Mouse (Mus musculus) gastrocnemius, adult 8-10 months (tissue): Measurements from ENCODE around the gene Mbd3l1. TPM values are rescaled to one million over a fixed set of nuclear protein-coding genes. Genes with fewer than 3 reads are reported as not detected.

Experiments
- DNase-seq, 2 experiments: peaks; one replicate each; pipeline ENCODE4 v3.0.0; 2022; ENCODE audit warnings: low spot score in 2 of 2
- microRNA-seq: library from miRNA; unstranded; fragments of <30 nt; microRNA quantifications from one replicate; pipeline ENCODE4 v1.2.0, GENCODE M21; 2022
- total RNA-seq, 4 experiments: library from RNA; stranded (reverse); gene quantifications; 2 replicates each; pipeline ENCODE4 v1.2.4; 2022

The Mbd3l1 gene
- not detected for total RNA-seq

- DNase-seq = no peak
Observed at GRCm38 (mm10) chr9:18478168-18478567, at the start of gene Mbd3l1, which contains the start of gene Zfp558. Mbd3l1 (plus strand) TSS chr9:18478359. Zfp558 (minus strand) TSS chr9:18478268.

DNA sequence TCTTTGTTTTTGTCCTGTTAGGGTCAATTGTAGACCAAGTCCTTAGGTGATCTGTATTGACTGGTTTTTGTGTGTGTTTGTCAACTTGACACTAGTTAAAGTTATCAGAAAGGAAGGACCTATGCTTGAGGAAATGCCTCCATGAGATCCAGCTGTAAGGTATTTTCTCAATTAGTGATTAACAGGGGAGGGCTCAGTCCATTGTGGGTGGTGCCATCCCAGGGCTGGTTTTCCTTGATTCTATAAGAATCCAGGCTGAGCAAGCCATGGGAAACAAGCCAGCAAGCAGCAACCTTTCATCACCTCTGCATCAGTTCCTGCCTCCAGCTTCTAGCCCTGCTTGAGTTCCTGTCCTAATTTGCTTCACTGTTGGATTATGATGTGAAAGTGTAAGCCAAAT lies 47.8 kb upstream of the Mbd3l1 start, which contains the start of gene Mbd3l2:
Mbd3l2 (plus strand) TSS at position 301 of the 400 bp plus-strand sequence.
- DNase-seq = no peak

DNA sequence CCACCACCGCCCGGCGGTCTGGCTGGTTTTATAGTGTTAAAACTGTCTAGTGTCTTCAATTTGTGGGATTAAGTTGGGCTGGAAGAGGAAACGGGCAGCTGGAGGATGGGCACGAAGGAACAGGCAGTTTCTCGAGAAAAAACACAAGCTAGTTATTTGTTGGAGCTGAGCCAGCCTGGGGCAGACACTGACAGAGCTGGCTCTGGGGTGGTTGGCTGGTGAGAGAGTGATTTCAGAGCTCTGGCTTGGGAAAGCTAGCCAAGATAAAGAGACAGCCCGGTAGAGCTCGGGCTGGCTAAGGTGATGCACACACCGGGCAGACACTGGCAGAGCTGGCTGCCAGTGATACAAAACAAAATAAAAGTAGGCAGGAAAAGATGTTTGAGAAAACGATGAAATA lies 46.5 kb upstream of the Mbd3l1 start:
- DNase-seq = no peak

GRCm38 (mm10) chr9:18456520-18456919 lies 21.6 kb upstream of the Mbd3l1 start:
- DNase-seq = no peak

DNA sequence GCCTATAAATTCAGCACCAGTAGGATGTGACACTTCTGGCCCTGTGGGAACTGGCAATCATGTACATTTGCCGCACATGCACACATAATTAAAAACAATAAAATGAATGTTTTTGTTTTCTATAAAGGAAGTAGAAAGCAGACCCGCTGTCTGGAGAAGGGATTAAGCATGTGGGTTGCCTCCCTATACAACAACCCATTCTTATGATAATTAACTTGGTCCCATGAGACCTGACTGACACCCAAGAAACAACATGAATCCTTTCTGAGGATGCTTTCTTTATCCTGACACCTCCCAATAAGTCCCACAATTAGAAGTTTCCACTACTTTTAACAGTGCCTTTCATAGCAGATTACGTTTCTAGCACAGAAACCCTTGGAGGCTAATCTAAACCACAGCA lies 10.8 kb upstream of the Mbd3l1 start:
- no peak for DNase-seq

GRCm38 (mm10) chr9:18468005-18468404 lies 10.2 kb upstream of the Mbd3l1 start:
- DNase-seq = no peak

DNA sequence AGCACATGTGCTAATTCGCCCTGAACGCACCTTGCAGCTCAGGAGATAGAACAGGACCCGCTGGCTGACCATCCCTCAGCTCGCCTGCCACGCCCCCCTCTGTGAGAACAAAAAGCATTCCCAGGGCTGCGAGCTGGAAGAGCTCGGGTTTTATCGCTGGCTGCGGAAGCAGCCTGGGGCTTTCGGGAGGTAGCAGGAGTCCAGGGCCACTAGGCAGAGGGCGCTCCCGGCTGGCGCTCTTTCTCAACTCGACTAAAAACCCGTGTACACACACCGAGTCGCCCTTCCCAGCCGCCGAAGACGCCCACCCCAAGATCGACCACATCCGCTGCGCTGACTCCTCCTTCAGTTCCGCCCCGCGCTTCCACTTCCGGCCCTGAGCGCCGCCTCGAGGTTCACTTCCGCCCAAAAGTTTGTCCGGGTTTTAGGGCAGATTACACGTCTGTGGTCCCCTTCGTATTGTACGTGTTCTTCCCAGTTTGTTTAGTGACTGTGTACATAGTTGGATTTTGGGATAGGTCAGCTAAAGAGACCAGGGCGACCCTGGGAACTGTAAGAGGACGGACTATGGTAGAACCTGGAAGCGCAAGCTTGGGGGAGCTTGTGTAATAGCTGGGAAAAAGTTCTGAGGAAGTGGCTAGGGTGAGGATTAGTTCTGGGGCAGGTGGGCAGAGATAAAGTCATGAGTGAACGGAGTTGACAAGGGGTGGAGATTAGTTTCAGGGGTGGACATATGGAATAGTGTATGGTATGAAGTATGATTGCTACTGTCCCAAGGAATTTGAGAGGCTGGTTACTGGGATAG lies 4.6 kb upstream of the Mbd3l1 start:
- peak; percentile 14 to 27 for DNase-seq

GRCm38 (mm10) chr9:18508098-18508497 lies 29.9 kb downstream of the Mbd3l1 start:
- no peak for DNase-seq

Small RNA genes lying within 50 kb of the gene (microRNA-seq; reads per million reads assigned to microRNA genes)
- not detected for gene Gm22854

Other genes with a start within 250 kb of the Mbd3l1 start
- 10 to 100 TPM; 43.7 to 54.3 (median 49.3) TPM for gene Chordc1, start 186.2 kb upstream of the Mbd3l1 start, total RNA-seq
- 1 to 10 TPM; 1.5 to 3.4 (median 2.4) TPM for gene Naalad2, start 75.4 kb upstream of the Mbd3l1 start, total RNA-seq
- not detected for gene Ubtfl1, start 73.9 kb upstream of the Mbd3l1 start, total RNA-seq
- not detected for gene Mbd3l2, start 47.7 kb upstream of the Mbd3l1 start, total RNA-seq
- 1 to 10 TPM; 1.0 to 1.5 (median 1.2) TPM for gene Zfp558, start 91 bp upstream of the Mbd3l1 start, total RNA-seq
- under 1 TPM in 2 of 4 experiments, not detected in 2; under 0.01 to 0.19 TPM for gene Muc16, start 196.2 kb downstream of the Mbd3l1 start, total RNA-seq